Mouse (Mus musculus) kidney, postnatal 0 days (tissue): Measurements from ENCODE around the gene Smarca2. TPM values are rescaled to one million over a fixed set of nuclear protein-coding genes. Genes with fewer than 3 reads are reported as not detected.

Source experiments
- ATAC-seq: fragments of 200-750 bp; cut with Nextera tagmentation; replicated peaks from 2 replicates; pipeline ENCODE4 v1.8.0; 2017; ENCODE audit warnings: low read depth, moderate number of reproducible peaks, moderate TSS enrichment, moderate library complexity; ENCODE audit not compliant: low FRiP score
- DNase-seq: peaks from one replicate; pipeline ENCODE4 v3.0.0-alpha.2; 2016; ENCODE audit warnings: low spot score
- H3K27ac ChIP-seq: fragments of 300-500 bp; sonication (generic); 2 replicates; pipeline ENCODE4 v1.5.1; 2014; ENCODE audit warnings: mild to moderate bottlenecking
- H3K27me3 ChIP-seq: fragments of 300-500 bp; sonication (generic); 2 replicates; pipeline ENCODE4 v1.6.1; 2014; ENCODE audit warnings: low read length, mixed read lengths; ENCODE audit not compliant: insufficient read depth
- H3K36me3 ChIP-seq: fragments of 300-500 bp; sonication (generic); 2 replicates; pipeline ENCODE4 v1.6.1; 2014; ENCODE audit warnings: low read length, mixed read lengths; ENCODE audit not compliant: insufficient read depth
- H3K4me1 ChIP-seq: fragments of 300-500 bp; sonication (generic); replicated peaks from 2 replicates; pipeline ENCODE4 v1.6.1; 2014; ENCODE audit warnings: antibody characterized with exemption, low read length, mixed read lengths; ENCODE audit not compliant: insufficient read depth
- H3K4me2 ChIP-seq: fragments of 300-500 bp; sonication (generic); 2 replicates; pipeline ENCODE4 v1.6.1; 2014; ENCODE audit warnings: mild to moderate bottlenecking, low read length, moderate library complexity, mixed read lengths
- H3K4me3 ChIP-seq: fragments of 300-500 bp; sonication (generic); replicated peaks from 2 replicates; pipeline ENCODE4 v1.5.1; 2014; ENCODE audit warnings: low read depth, low read length
- H3K9ac ChIP-seq: fragments of 300-500 bp; sonication (generic); 2 replicates; pipeline ENCODE4 v1.6.1; 2014; ENCODE audit warnings: low read depth, low read length
- H3K9me3 ChIP-seq: fragments of 300-500 bp; sonication (generic); replicated peaks from 2 replicates; pipeline ENCODE4 v1.6.1; 2016; ENCODE audit warnings: low read length, inconsistent platforms, mixed read lengths
- CTCF ChIP-seq: IDR thresholded peaks from 2 replicates; pipeline ENCODE4 v1.5.1; 2016; ENCODE audit warnings: antibody characterized with exemption, low read depth, mild to moderate bottlenecking, moderate library complexity
- WGBS: fragments of 180-500 bp; shearing (Covaris S2); extraction: QIAGEN DNeasy Blood & Tissue Kit; methylation state at CpG from one replicate; pipeline ENCODE4 v1.1.7; 2014; 5-methylcytosine and 5-hydroxymethylcytosine counted together
- polyA plus RNA-seq: library from polyadenylated mRNA; unstranded; fragments of >200 nt; fragmentation: Nextera tagmentation; extraction: Ambion mirVana; gene quantifications from 2 replicates; pipeline ENCODE4 v1.2.1, GENCODE M21; 2015

Smarca2 gene
- polyA plus RNA-seq, 1 experiment from 2014 or later = 36.1 TPM

- ATAC-seq = no peak
- WGBS = 86% methylated on average over 1 of the region's 1 CpGs
Measured at GRCm38 (mm10) chr19:26580061-26580460, 24.8 kb upstream of the Smarca2 start.

GRCm38 (mm10) chr19:26594661-26595060, 10.2 kb upstream of the Smarca2 start:
- ATAC-seq = no peak
- Histone ChIP-seq H3K27ac (no peak overlapping the region), H3K4me3 (no peak overlapping the region), H3K9ac (no peak overlapping the region), H3K36me3 (no peaks in the 10 kb centered on the region), H3K4me2 (no peak overlapping the region), H3K4me1 (no peaks in the 10 kb centered on the region), H3K27me3 (no peaks in the 10 kb centered on the region), H3K9me3 (no peaks in the 10 kb centered on the region; the same call in 1 of the 2 replicates)
- TF ChIP-seq CTCF = no peak
- DNase-seq = no peak

More at GRCm38 (mm10) chr19:26580061-26580460, 24.8 kb upstream of the Smarca2 start:
- no peaks in the 10 kb centered on the region for H3K36me3 ChIP-seq
- no peaks in the 10 kb centered on the region for H3K4me1 ChIP-seq
- DNase-seq = no peak
- H3K4me3 ChIP-seq = no peak overlapping the region
- H3K27ac ChIP-seq = no peak overlapping the region
- H3K9me3 ChIP-seq = no peaks in the 10 kb centered on the region
- H3K4me2 ChIP-seq = no peak overlapping the region
- no peaks in the 10 kb centered on the region for H3K27me3 ChIP-seq
- TF ChIP-seq CTCF = no peak
- H3K9ac ChIP-seq = no peak overlapping the region

GRCm38 (mm10) chr19:26601459-26601858, 3.4 kb upstream of the Smarca2 start:
- 77% methylated on average over 4 of the region's 4 CpGs for WGBS
- no peak overlapping the region for H3K27ac ChIP-seq

GRCm38 (mm10) chr19:26603296-26603860, 1.5 kb upstream of the Smarca2 start:
- Histone ChIP-seq H3K4me2 (peak overlapping the region; percentile 89), H3K4me1 (peaks cover 12% of the 10 kb centered on the region; the same call in 1 of the 2 replicates), H3K9ac (no peak overlapping the region), H3K9me3 (no peaks in the 10 kb centered on the region), H3K36me3 (no peaks in the 10 kb centered on the region), H3K27me3 (no peaks in the 10 kb centered on the region), H3K27ac (no peak overlapping the region), H3K4me3 (no peak overlapping the region)
- DNase-seq = no peak
- WGBS = 43% methylated on average over 2 of the region's 2 CpGs
- no peak for TF ChIP-seq CTCF
- no peak for ATAC-seq

More at GRCm38 (mm10) chr19:26601459-26601858, 3.4 kb upstream of the Smarca2 start:
- H3K4me2 ChIP-seq = no peak overlapping the region
- H3K27me3 ChIP-seq = no peaks in the 10 kb centered on the region
- no peaks in the 10 kb centered on the region for H3K36me3 ChIP-seq
- DNase-seq (no peak), ATAC-seq (no peak)
- peaks cover 5% of the 10 kb centered on the region; the same call in 1 of the 2 replicates for H3K4me1 ChIP-seq
- H3K4me3 ChIP-seq = no peak overlapping the region
- no peak overlapping the region for H3K9ac ChIP-seq
- TF ChIP-seq CTCF = no peak
- H3K9me3 ChIP-seq = no peaks in the 10 kb centered on the region; the same call in 1 of the 2 replicates

GRCm38 (mm10) chr19:26603906-26604754, 720 bp upstream of the Smarca2 start:
- H3K27me3 ChIP-seq = no peaks in the 10 kb centered on the region
- peak overlapping the region; percentile 89 for H3K4me2 ChIP-seq

GRCm38 (mm10) chr19:26605438-26606320, 829 bp downstream of the Smarca2 start:
- Histone ChIP-seq H3K27ac (peak overlapping the region; percentile 69), H3K9ac (peak overlapping the region; percentile 74), H3K9me3 (no peaks in the 10 kb centered on the region), H3K36me3 (no peaks in the 10 kb centered on the region), H3K4me2 (peak overlapping the region; percentile 89), H3K4me1 (peaks cover 16% of the 10 kb centered on the region; the same call in 1 of the 2 replicates), H3K27me3 (no peaks in the 10 kb centered on the region), H3K4me3 (peak overlapping the region; percentile 82)
- TF ChIP-seq CTCF = no peak
- peak; percentile 58 for DNase-seq
- no peak for ATAC-seq
- WGBS = under 1% methylated on average over 44 of the region's 44 CpGs

More at GRCm38 (mm10) chr19:26603906-26604754, 720 bp upstream of the Smarca2 start:
- no peaks in the 10 kb centered on the region for H3K9me3 ChIP-seq
- DNase-seq (peak; percentile 81), ATAC-seq (peak; percentile 60)
- peak overlapping the region; percentile 52 for H3K9ac ChIP-seq
- peaks cover 16% of the 10 kb centered on the region; the same call in 1 of the 2 replicates for H3K4me1 ChIP-seq
- H3K27ac ChIP-seq = peak overlapping the region; percentile 83
- no peaks in the 10 kb centered on the region for H3K36me3 ChIP-seq
- 2% methylated on average over 36 of the region's 36 CpGs for WGBS
- no peak for TF ChIP-seq CTCF
- peak overlapping the region; percentile 82 for H3K4me3 ChIP-seq
